ENCODE assay signal across 28 mouse cellular contexts in genomic region chr5:110783150-110783549, GRCm38 (mm10). TPM values are rescaled to one million over a fixed set of nuclear protein-coding genes. Genes with fewer than 3 reads are reported as not detected.
DNase-seq lines count a peak whose midpoint lies in the region; ATAC-seq and TF ChIP-seq lines count a peak whose summit lies in the region.
"Had no signal": no experiment of that assay in that cellular context is flagged by ENCODE, and none has a peak within 500 bp of the region (broad histone marks: within the 10 kb centered on the region; RNA-seq: fewer than 3 reads in every experiment).

No protein-coding gene starts in this region.

- H3K27ac ChIP-seq in embryonic facial prominence, embryonic 14.5 days (replicated peaks; ENCODE audit: low read depth, low read length) = no peak overlapping the region
- no peak overlapping the region for H3K27ac ChIP-seq in embryonic facial prominence, embryonic 10.5 days (replicated peaks)
- peak overlapping the region; percentile 89 for H3K27ac ChIP-seq in liver, embryonic 15.5 days (replicated peaks)
- H3K27ac ChIP-seq in liver, postnatal 0 days (ENCODE audit: low read depth) = no peak overlapping the region
- no peak overlapping the region for H3K27ac ChIP-seq in intestine, embryonic 15.5 days
- H3K27ac ChIP-seq: embryonic facial prominence, embryonic 13.5 days; forebrain, embryonic 10.5 days; forebrain, embryonic 13.5 days; heart, embryonic 15.5 days; hindbrain, embryonic 10.5 days; hindbrain, embryonic 13.5 days had no signal

- peaks cover 35% of the 10 kb centered on the region for H3K36me3 ChIP-seq in embryonic facial prominence, embryonic 14.5 days (ENCODE audit: control insufficient read depth, insufficient read depth, low read length)
- H3K36me3 ChIP-seq in embryonic facial prominence, embryonic 10.5 days (replicated peaks) = peaks cover 48% of the 10 kb centered on the region
- peaks cover 47% of the 10 kb centered on the region for H3K36me3 ChIP-seq in liver, embryonic 15.5 days (replicated peaks)
- peaks cover 37% of the 10 kb centered on the region for H3K36me3 ChIP-seq in liver, postnatal 0 days (replicated peaks; ENCODE audit: insufficient read depth, low read length)
- peaks cover 4% of the 10 kb centered on the region for H3K36me3 ChIP-seq in myocyte (ENCODE audit: control insufficient read depth, insufficient read depth)
- H3K36me3 ChIP-seq in intestine, embryonic 15.5 days = peaks cover 29% of the 10 kb centered on the region

- H3K4me2 ChIP-seq in embryonic facial prominence, embryonic 14.5 days (ENCODE audit: low read depth, low read length) = no peak overlapping the region
- H3K4me2 ChIP-seq in liver, embryonic 15.5 days = no peak overlapping the region
- no peak overlapping the region for H3K4me2 ChIP-seq in liver, postnatal 0 days (ENCODE audit: low read depth, low read length)
- H3K4me2 ChIP-seq in myocyte (ENCODE audit: low read depth) = no peak overlapping the region
- H3K4me2 ChIP-seq in intestine, embryonic 15.5 days (replicated peaks) = no peak overlapping the region
- H3K4me2 ChIP-seq: embryonic facial prominence, embryonic 13.5 days; forebrain, embryonic 13.5 days; heart, embryonic 12.5 days; heart, embryonic 15.5 days; hindbrain, embryonic 13.5 days had no signal

- no peak for TF ChIP-seq POLR2A in myocyte (IDR thresholded peaks at IDR 0.05; ENCODE audit: insufficient read length, low read depth)

- no peak overlapping the region for H3ac ChIP-seq in myocyte (ENCODE audit: control insufficient read depth, insufficient read length)

- no peaks in the 10 kb centered on the region for H3K27me3 ChIP-seq in embryonic facial prominence, embryonic 14.5 days (replicated peaks; ENCODE audit: control insufficient read depth, insufficient read depth, low read length)
- H3K27me3 ChIP-seq in embryonic facial prominence, embryonic 10.5 days (replicated peaks; ENCODE audit: low read depth, poor library complexity, severe bottlenecking) = no peaks in the 10 kb centered on the region
- H3K27me3 ChIP-seq in liver, embryonic 15.5 days = no peaks in the 10 kb centered on the region
- H3K27me3 ChIP-seq in liver, postnatal 0 days (ENCODE audit: insufficient read depth, low read length) = no peaks in the 10 kb centered on the region
- H3K27me3 ChIP-seq in myocyte (ENCODE audit: control insufficient read depth, insufficient read depth, insufficient read length) = no peaks in the 10 kb centered on the region
- H3K27me3 ChIP-seq in intestine, embryonic 15.5 days (replicated peaks) = no peaks in the 10 kb centered on the region
- H3K27me3 ChIP-seq: CH12.LX; embryonic facial prominence, embryonic 13.5 days; forebrain, embryonic 13.5 days; heart, embryonic 12.5 days; heart, embryonic 15.5 days; hindbrain, embryonic 13.5 days had no signal

- H3K4me1 ChIP-seq in embryonic facial prominence, embryonic 14.5 days (ENCODE audit: control insufficient read depth, insufficient read depth, low read length) = peaks cover 5% of the 10 kb centered on the region; the same call in 1 of the 2 replicates
- peaks cover 27% of the 10 kb centered on the region for H3K4me1 ChIP-seq in embryonic facial prominence, embryonic 10.5 days
- peaks cover 81% of the 10 kb centered on the region for H3K4me1 ChIP-seq in liver, embryonic 15.5 days (replicated peaks)
- H3K4me1 ChIP-seq in liver, postnatal 0 days (ENCODE audit: insufficient read depth) = peaks cover 39% of the 10 kb centered on the region
- H3K4me1 ChIP-seq in intestine, embryonic 15.5 days (replicated peaks) = peaks cover 8% of the 10 kb centered on the region

- no peak overlapping the region for H3K9ac ChIP-seq in embryonic facial prominence, embryonic 14.5 days (ENCODE audit: low read depth, low read length)
- no peak overlapping the region for H3K9ac ChIP-seq in liver, embryonic 15.5 days
- no peak overlapping the region for H3K9ac ChIP-seq in liver, postnatal 0 days (replicated peaks)
- no peak overlapping the region for H3K9ac ChIP-seq in intestine, embryonic 15.5 days
- H3K9ac ChIP-seq: embryonic facial prominence, embryonic 13.5 days; forebrain, embryonic 13.5 days; heart, embryonic 12.5 days; heart, embryonic 15.5 days; hindbrain, embryonic 13.5 days had no signal

- TF ChIP-seq CTCF in liver, postnatal 0 days (IDR thresholded peaks at IDR 0.05; ENCODE audit: low read depth) = no peak

- H3K9me3 ChIP-seq in embryonic facial prominence, embryonic 14.5 days (ENCODE audit: control insufficient read depth, low read length) = no peaks in the 10 kb centered on the region
- H3K9me3 ChIP-seq in embryonic facial prominence, embryonic 10.5 days = no peaks in the 10 kb centered on the region
- H3K9me3 ChIP-seq in liver, embryonic 15.5 days (replicated peaks) = no peaks in the 10 kb centered on the region
- no peaks in the 10 kb centered on the region for H3K9me3 ChIP-seq in liver, postnatal 0 days (ENCODE audit: low read length)
- H3K9me3 ChIP-seq in intestine, embryonic 15.5 days = no peaks in the 10 kb centered on the region
- H3K9me3 ChIP-seq: embryonic facial prominence, embryonic 13.5 days; forebrain, embryonic 10.5 days; forebrain, embryonic 13.5 days; G1E; heart, embryonic 12.5 days; heart, embryonic 15.5 days; hindbrain, embryonic 10.5 days; hindbrain, embryonic 13.5 days had no signal

- ATAC-seq in embryonic facial prominence, embryonic 14.5 days (ENCODE audit: low read depth) = no peak
- ATAC-seq in liver, embryonic 15.5 days (ENCODE audit: insufficient read depth) = no peak
- no peak for ATAC-seq in liver, postnatal 0 days
- no peak for ATAC-seq in intestine, embryonic 15.5 days
- ATAC-seq: forebrain, embryonic 13.5 days; forebrain, embryonic 16.5 days; hindbrain, embryonic 16.5 days had no signal

- no peak for TF ChIP-seq EP300 in liver, postnatal 0 days (IDR thresholded peaks at IDR 0.05; ENCODE audit: low read depth)

- 56% methylated on average over 8 of the region's 8 CpGs for WGBS in embryonic facial prominence, embryonic 14.5 days
- 78% methylated on average over 8 of the region's 8 CpGs for WGBS in embryonic facial prominence, embryonic 10.5 days
- 69% methylated on average over 8 of the region's 8 CpGs for whole genome bisulfite sequencing in liver, embryonic 15.5 days (ENCODE audit: insufficient replicate concordance)
- WGBS in liver, postnatal 0 days (ENCODE audit: insufficient replicate concordance) = 73% methylated on average over 8 of the region's 8 CpGs
- 72% methylated on average over 8 of the region's 8 CpGs for WGBS in intestine, embryonic 15.5 days

- DNase-seq in embryonic facial prominence, embryonic 14.5 days (ENCODE audit: low spot score) = peak; percentile 24
- DNase-seq in embryonic facial prominence, embryonic 10.5 days (ENCODE audit: low spot score) = no peak
- DNase-seq in liver, postnatal 0 days = no peak
- DNase-seq in R1 (ENCODE audit: low read depth, low spot score) = peak; percentile 36
- DNase-seq in retina, embryonic 14.5 days (ENCODE audit: low spot score) = no peak
- DNase-seq: adrenal gland, postnatal 14 days; B cell, adult 2 months; cerebellum, adult 11 months; cerebellum, adult 2 months; cerebellum, postnatal 25 days; gastrocnemius, postnatal 14 days; heart, adult 11 months; heart, postnatal 10 days; heart, postnatal 36 days had no signal

- no peak overlapping the region for H3K4me3 ChIP-seq in embryonic facial prominence, embryonic 14.5 days (ENCODE audit: low read depth, low read length)
- no peak overlapping the region for H3K4me3 ChIP-seq in embryonic facial prominence, embryonic 10.5 days
- H3K4me3 ChIP-seq in liver, embryonic 15.5 days (replicated peaks) = no peak overlapping the region
- H3K4me3 ChIP-seq in liver, postnatal 0 days (ENCODE audit: low read depth, low read length) = no peak overlapping the region
- no peak overlapping the region for H3K4me3 ChIP-seq in myocyte
- no peak overlapping the region for H3K4me3 ChIP-seq in intestine, embryonic 15.5 days (replicated peaks)
- H3K4me3 ChIP-seq: embryonic facial prominence, embryonic 13.5 days; forebrain, embryonic 10.5 days; forebrain, embryonic 13.5 days; heart, embryonic 12.5 days; heart, embryonic 15.5 days; hindbrain, embryonic 10.5 days; hindbrain, embryonic 13.5 days had no signal

- H3K79me2 ChIP-seq in myocyte (ENCODE audit: control insufficient read depth, insufficient read depth) = peaks cover 19% of the 10 kb centered on the region

RNA-seq across cellular contexts. Expression of gene Pus1, which starts 2.7 kb away (rescaled TPM):
- 20.8 and 23.1 TPM in 2 replicates for polyA plus RNA-seq in embryonic facial prominence, embryonic 14.5 days (2014; fragmentation: Nextera tagmentation; extraction: Ambion mirVana)
- 42.2 and 46.0 TPM in 2 replicates for polyA plus RNA-seq in embryonic facial prominence, embryonic 10.5 days (2016; fragmentation: Nextera tagmentation; extraction: Ambion mirVana)
- 28.9 and 33.2 TPM in 2 replicates for polyA plus RNA-seq in liver, embryonic 15.5 days (2015; fragmentation: Nextera tagmentation; extraction: Ambion mirVana)
- 16.9 and 19.0 TPM in 2 replicates for polyA plus RNA-seq in liver, postnatal 0 days (2015; fragmentation: Nextera tagmentation; extraction: Ambion mirVana)
- polyA plus RNA-seq in myocyte (2012; fragmentation: generic; extraction: Trizol) = 37.1 TPM
- polyA plus RNA-seq in intestine, embryonic 15.5 days (2015; fragmentation: Nextera tagmentation; extraction: Ambion mirVana) = 64.1 and 69.3 TPM in 2 replicates

RNA-seq across cellular contexts. Expression of gene Ep400, which starts 12.6 kb away (rescaled TPM):
- polyA plus RNA-seq in embryonic facial prominence, embryonic 14.5 days (2014; fragmentation: Nextera tagmentation; extraction: Ambion mirVana) = 35.6 and 36.0 TPM in 2 replicates
- polyA plus RNA-seq in embryonic facial prominence, embryonic 10.5 days (2016; fragmentation: Nextera tagmentation; extraction: Ambion mirVana) = 57.1 and 67.5 TPM in 2 replicates
- polyA plus RNA-seq in liver, embryonic 15.5 days (2015; fragmentation: Nextera tagmentation; extraction: Ambion mirVana) = 20.0 and 21.3 TPM in 2 replicates
- polyA plus RNA-seq in liver, postnatal 0 days (2015; fragmentation: Nextera tagmentation; extraction: Ambion mirVana) = 9.3 and 10.6 TPM in 2 replicates
- 22.0 TPM for polyA plus RNA-seq in myocyte (2012; fragmentation: generic; extraction: Trizol)
- 33.6 and 37.4 TPM in 2 replicates for polyA plus RNA-seq in intestine, embryonic 15.5 days (2015; fragmentation: Nextera tagmentation; extraction: Ambion mirVana)

RNA-seq across cellular contexts. Expression of gene Ulk1, which starts 26.7 kb away (rescaled TPM):
- 25.9 and 29.9 TPM in 2 replicates for polyA plus RNA-seq in embryonic facial prominence, embryonic 14.5 days (2014; fragmentation: Nextera tagmentation; extraction: Ambion mirVana)
- 25.6 and 27.4 TPM in 2 replicates for polyA plus RNA-seq in embryonic facial prominence, embryonic 10.5 days (2016; fragmentation: Nextera tagmentation; extraction: Ambion mirVana)
- polyA plus RNA-seq in liver, embryonic 15.5 days (2015; fragmentation: Nextera tagmentation; extraction: Ambion mirVana) = 11.6 and 15.2 TPM in 2 replicates
- polyA plus RNA-seq in liver, postnatal 0 days (2015; fragmentation: Nextera tagmentation; extraction: Ambion mirVana) = 7.9 and 8.1 TPM in 2 replicates
- polyA plus RNA-seq in myocyte (2012; fragmentation: generic; extraction: Trizol) = 23.9 TPM
- polyA plus RNA-seq in intestine, embryonic 15.5 days (2015; fragmentation: Nextera tagmentation; extraction: Ambion mirVana) = 10.3 and 12.4 TPM in 2 replicates

RNA-seq across cellular contexts. Expression of gene Hscb, which starts 56.4 kb away (rescaled TPM):
- polyA plus RNA-seq in embryonic facial prominence, embryonic 14.5 days (2014; fragmentation: Nextera tagmentation; extraction: Ambion mirVana) = 19.6 TPM in 2 replicates
- 27.2 and 32.3 TPM in 2 replicates for polyA plus RNA-seq in embryonic facial prominence, embryonic 10.5 days (2016; fragmentation: Nextera tagmentation; extraction: Ambion mirVana)
- polyA plus RNA-seq in liver, embryonic 15.5 days (2015; fragmentation: Nextera tagmentation; extraction: Ambion mirVana) = 51.9 and 60.4 TPM in 2 replicates
- 41.5 and 47.7 TPM in 2 replicates for polyA plus RNA-seq in liver, postnatal 0 days (2015; fragmentation: Nextera tagmentation; extraction: Ambion mirVana)
- 24.2 TPM for polyA plus RNA-seq in myocyte (2012; fragmentation: generic; extraction: Trizol)
- polyA plus RNA-seq in intestine, embryonic 15.5 days (2015; fragmentation: Nextera tagmentation; extraction: Ambion mirVana) = 36.7 and 36.9 TPM in 2 replicates

RNA-seq across cellular contexts. Expression of gene Chek2, which starts 56.6 kb away (rescaled TPM):
- polyA plus RNA-seq in embryonic facial prominence, embryonic 14.5 days (2014; fragmentation: Nextera tagmentation; extraction: Ambion mirVana) = 14.1 and 14.6 TPM in 2 replicates
- 40.4 and 44.0 TPM in 2 replicates for polyA plus RNA-seq in embryonic facial prominence, embryonic 10.5 days (2016; fragmentation: Nextera tagmentation; extraction: Ambion mirVana)
- polyA plus RNA-seq in liver, embryonic 15.5 days (2015; fragmentation: Nextera tagmentation; extraction: Ambion mirVana) = 36.6 and 37.2 TPM in 2 replicates
- 9.2 and 13.2 TPM in 2 replicates for polyA plus RNA-seq in liver, postnatal 0 days (2015; fragmentation: Nextera tagmentation; extraction: Ambion mirVana)
- polyA plus RNA-seq in myocyte (2012; fragmentation: generic; extraction: Trizol) = 6.2 TPM
- polyA plus RNA-seq in intestine, embryonic 15.5 days (2015; fragmentation: Nextera tagmentation; extraction: Ambion mirVana) = 35.7 and 36.4 TPM in 2 replicates

Comparison
In these comparisons a context has a peak if more than half of its experiments do, and no peak if none do; other contexts are left out.
1. DNase-seq: peak in embryonic facial prominence, embryonic 14.5 days (single experiment) and R1 (single experiment); none in embryonic facial prominence, embryonic 10.5 days (single experiment), liver, postnatal 0 days (single experiment) and retina, embryonic 14.5 days (single experiment).